Mouse (Mus musculus) cerebellum, postnatal 10 days (tissue): ENCODE measurements around the gene Mill1.
"Not testable (repeated sequence)": the region's sequence is repeated elsewhere in the genome, so short reads cannot be mapped to it uniquely, and the experiment has no call there.

ENCODE experiments used
- DNase-seq, 2 experiments: peaks; one replicate each; pipeline ENCODE4 v3.0.0; 2021; ENCODE audit warnings: mixed read lengths in 2 of 2

Gene Mill1

GRCm38 (mm10) chr7:18245047-18245446, at the start of gene Mill1:
TSS of gene Mill1 (plus strand) at chr7:18245347.
- no peak for DNase-seq

DNA sequence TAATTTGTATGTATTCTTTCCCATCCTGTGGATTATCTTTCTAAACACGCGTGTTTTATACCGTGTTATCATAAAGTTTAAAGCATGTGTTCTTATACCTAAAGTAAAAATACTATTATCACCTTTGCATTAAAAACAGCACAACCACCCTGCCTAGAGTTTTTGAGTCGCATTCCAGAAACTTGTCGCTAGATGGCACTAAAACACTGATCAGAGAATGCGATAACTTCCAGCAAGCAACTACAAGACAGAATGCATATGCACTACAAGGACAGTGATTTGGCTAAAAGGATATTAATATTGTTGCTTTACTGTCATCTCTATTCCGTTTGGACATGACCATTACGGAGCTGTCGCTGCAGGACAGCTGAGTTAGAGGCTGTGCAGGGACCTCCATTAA, 34.2 kb upstream of the Mill1 start:
- DNase-seq, result peak; percentile 4

- DNase-seq, result no peak
These were observed 30.4 kb upstream of the Mill1 start for GRCm38 (mm10) chr7:18214699-18215098.

DNA sequence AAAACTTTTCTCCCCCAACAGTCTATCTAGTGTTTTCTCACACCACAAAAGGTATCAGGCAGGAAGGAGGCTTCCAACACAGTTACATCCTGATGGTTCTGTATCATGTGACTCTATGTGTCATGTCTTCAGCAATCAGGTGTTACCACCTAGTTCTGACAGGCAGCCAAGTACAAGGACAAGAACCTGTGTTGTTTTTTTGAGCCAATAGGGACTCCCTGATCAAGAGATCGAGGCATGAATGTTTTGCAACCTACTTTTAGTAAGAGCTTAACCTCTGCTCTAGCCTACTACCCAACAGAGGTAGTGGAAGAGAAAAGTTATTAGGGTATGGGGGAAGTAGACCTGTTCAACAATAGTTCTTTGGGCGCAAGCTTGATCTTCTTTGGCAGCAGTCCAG, 6.6 kb upstream of the Mill1 start:
- DNase-seq, result no peak

DNA sequence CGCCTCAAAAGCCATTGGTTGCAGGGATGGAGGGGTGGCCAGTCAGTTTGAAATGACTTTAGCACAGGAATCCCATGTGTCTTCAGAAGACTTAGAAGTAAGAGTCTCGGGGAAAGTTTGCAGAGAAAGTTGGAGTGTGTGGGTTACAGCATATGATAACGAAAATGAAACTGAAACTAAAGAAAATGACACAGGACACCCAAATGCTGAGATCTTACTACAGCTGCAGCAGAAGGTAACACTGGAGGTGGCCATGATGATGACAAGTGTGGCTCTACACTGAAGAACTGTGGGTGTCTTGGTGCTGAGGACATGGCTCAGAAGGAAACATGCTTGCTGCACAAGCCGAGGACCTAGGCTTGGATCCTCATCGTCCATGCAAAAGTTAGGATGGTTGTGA, 3.9 kb upstream of the Mill1 start:
- no peak for DNase-seq

- DNase-seq, result not testable (repeated sequence)
These were observed 1.1 kb upstream of the Mill1 start for GRCm38 (mm10) chr7:18243959-18244573.

DNA sequence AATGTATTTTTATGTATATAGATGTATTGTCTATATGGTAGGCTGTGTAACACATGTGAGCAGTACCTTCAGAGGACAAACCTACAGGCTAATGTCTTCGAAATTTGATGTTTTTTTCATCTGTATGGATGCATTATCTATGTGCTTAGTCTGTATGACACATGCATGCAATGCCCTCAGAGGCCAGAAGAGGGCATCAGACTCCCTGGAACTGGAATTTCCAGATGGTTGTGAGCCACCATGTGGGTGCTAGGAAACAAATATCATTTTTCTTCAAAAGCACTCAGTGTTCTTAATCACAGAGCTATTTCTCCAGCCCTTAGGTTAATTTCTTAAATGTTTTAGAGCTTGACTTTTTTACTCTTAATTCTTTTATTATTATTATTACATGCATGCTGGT, 15.1 kb downstream of the Mill1 start:
- DNase-seq, result no peak

DNA sequence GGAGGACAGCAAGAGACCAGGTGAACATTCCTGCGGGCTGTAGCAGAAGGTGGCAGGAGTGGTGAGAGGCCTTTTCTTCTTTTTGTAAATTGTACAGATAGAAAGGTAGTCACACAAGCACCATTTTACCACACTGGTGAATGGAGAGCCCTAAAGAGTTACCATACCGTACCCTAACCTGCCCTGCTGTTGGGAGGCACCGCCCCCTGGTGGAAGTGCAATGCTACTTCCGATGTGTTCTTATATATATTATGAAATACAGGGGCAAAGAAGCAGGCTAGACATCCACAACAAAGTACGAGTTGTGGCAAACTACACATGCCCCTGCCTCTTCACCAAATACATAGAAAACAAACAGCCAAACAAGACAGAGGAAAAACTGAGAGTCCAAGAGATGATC, 19.9 kb downstream of the Mill1 start:
- no peak for DNase-seq
